ENCODE assay signal across 8 mouse cellular contexts in genomic region chr10:79681591-79682245, GRCm38 (mm10). TPM values are rescaled to one million over a fixed set of nuclear protein-coding genes. Genes with fewer than 3 reads are reported as not detected.
DNase-seq lines count a peak whose midpoint lies in the region; ATAC-seq and TF ChIP-seq lines count a peak whose summit lies in the region.

Gene Cdc34 (plus strand): TSS chr10:79682195.

- peak within 1 kb of the TSS; percentile 87 for H3K4me3 ChIP-seq in forebrain, embryonic 15.5 days
- peak within 1 kb of the TSS; percentile 71 for H3K4me3 ChIP-seq in layer of hippocampus, adult 2 months
- H3K4me3 ChIP-seq in lung, embryonic 14.5 days (ENCODE audit: low read depth, low read length), result peak within 1 kb of the TSS; percentile 79
- H3K4me3 ChIP-seq in olfactory bulb, adult 2 months (ENCODE audit: insufficient read depth, low read depth, low read length), result peak within 1 kb of the TSS; percentile 62
- peak within 1 kb of the TSS; percentile 70 for H3K4me3 ChIP-seq in thymus, adult 2 months (ENCODE audit: control insufficient read depth, insufficient read depth, low read length)

- H3K36me3 ChIP-seq in forebrain, embryonic 15.5 days, result peaks cover 26% of the 10 kb centered on the region
- H3K36me3 ChIP-seq in lung, embryonic 14.5 days (ENCODE audit: insufficient read depth), result peaks cover 24% of the 10 kb centered on the region
- H3K36me3 ChIP-seq in thymus, adult 2 months (ENCODE audit: control insufficient read depth, insufficient read depth, low read length), result peaks cover 12% of the 10 kb centered on the region

- no peaks in the 10 kb centered on the region for H3K9me3 ChIP-seq in forebrain, embryonic 15.5 days
- no peaks in the 10 kb centered on the region for H3K9me3 ChIP-seq in lung, embryonic 14.5 days (ENCODE audit: low read depth, low read length)

- peak; percentile 89 for TF ChIP-seq POLR2A in olfactory bulb, adult 2 months (IDR thresholded peaks at IDR 0.05; ENCODE audit: insufficient read depth, low read depth, low read length)
- peak; percentile 95 for TF ChIP-seq POLR2A in thymus, adult 2 months (IDR thresholded peaks at IDR 0.05; ENCODE audit: control insufficient read depth, extremely low read depth, insufficient read depth, low read length, poor library complexity)

- peaks cover 25% of the 10 kb centered on the region for H3K4me1 ChIP-seq in forebrain, embryonic 15.5 days
- H3K4me1 ChIP-seq in lung, embryonic 14.5 days (ENCODE audit: insufficient read depth), result peaks cover 7% of the 10 kb centered on the region
- H3K4me1 ChIP-seq in olfactory bulb, adult 2 months (ENCODE audit: control insufficient read depth, insufficient read depth, low read length), result peaks cover 18% of the 10 kb centered on the region
- H3K4me1 ChIP-seq in thymus, adult 2 months (replicated peaks; ENCODE audit: control insufficient read depth, insufficient read depth, low read length), result peaks cover 19% of the 10 kb centered on the region

- no peaks in the 10 kb centered on the region for H3K27me3 ChIP-seq in forebrain, embryonic 15.5 days
- no peaks in the 10 kb centered on the region for H3K27me3 ChIP-seq in lung, embryonic 14.5 days (ENCODE audit: insufficient read depth, low read length)
- no peaks in the 10 kb centered on the region for H3K27me3 ChIP-seq in thymus, adult 2 months (ENCODE audit: control insufficient read depth, insufficient read depth, low read length)

- WGBS in forebrain, embryonic 15.5 days, result under 1% methylated on average over 63 of the region's 84 CpGs
- WGBS in lung, embryonic 14.5 days, result under 1% methylated on average over 78 of the region's 84 CpGs
- WGBS in olfactory bulb, adult 2 months, result 1% methylated on average over 84 of the region's 84 CpGs
- WGBS in thymus, adult 2 months, result 2% methylated on average over 84 of the region's 84 CpGs

- DNase-seq in ES-CJ7 (ENCODE audit: low read depth, low spot score), result peak; percentile 99
- DNase-seq in cerebellum, adult 11 months, result peak; percentile 100
- DNase-seq in heart, postnatal 25 days (ENCODE audit: low spot score), result peak; percentile 100
- peak; percentile 99 to 100 for DNase-seq in layer of hippocampus, adult 2 months (ENCODE audit: low spot score in 2 of 2)
- peak; percentile 99 for DNase-seq in lung, embryonic 14.5 days
- DNase-seq in thymus, adult 2 months, result peak; percentile 99

- H3K4me2 ChIP-seq in forebrain, embryonic 15.5 days (replicated peaks), result peak within 1 kb of the TSS; percentile 96
- H3K4me2 ChIP-seq in lung, embryonic 14.5 days, result peak within 1 kb of the TSS; percentile 76

- H3K27ac ChIP-seq in forebrain, embryonic 15.5 days (replicated peaks), result peak within 1 kb of the TSS; percentile 95
- H3K27ac ChIP-seq in layer of hippocampus, adult 2 months, result peak within 1 kb of the TSS; percentile 89
- peak within 1 kb of the TSS; percentile 72 for H3K27ac ChIP-seq in lung, embryonic 14.5 days (ENCODE audit: low read depth)
- H3K27ac ChIP-seq in olfactory bulb, adult 2 months (ENCODE audit: insufficient read depth, low read depth, low read length), result peak within 1 kb of the TSS; percentile 52
- peak within 1 kb of the TSS; percentile 35 for H3K27ac ChIP-seq in thymus, adult 2 months (ENCODE audit: control insufficient read depth, insufficient read depth, low read length)

- H3K9ac ChIP-seq in forebrain, embryonic 15.5 days (replicated peaks), result peak within 1 kb of the TSS; percentile 71
- H3K9ac ChIP-seq in lung, embryonic 14.5 days, result peak within 1 kb of the TSS; percentile 80

- peak; percentile 96 for ATAC-seq in forebrain, embryonic 15.5 days (replicated peaks)
- peak; percentile 94 for ATAC-seq in lung, embryonic 14.5 days (ENCODE audit: insufficient read depth)

- intact Hi-C loops in heart, postnatal 25 days (cut with DNase I), result no loop called here

- TF ChIP-seq CTCF in layer of hippocampus, adult 2 months (conservative IDR thresholded peaks at IDR 0.05), result peak; percentile 67
- TF ChIP-seq CTCF in lung, embryonic 14.5 days (IDR thresholded peaks at IDR 0.05; ENCODE audit: low read depth), result peak; percentile 15; the same call in 1 of the 2 replicates
- no peak for TF ChIP-seq CTCF in olfactory bulb, adult 2 months (IDR thresholded peaks at IDR 0.05; ENCODE audit: insufficient read depth, low read depth, low read length)
- TF ChIP-seq CTCF in thymus, adult 2 months (IDR thresholded peaks at IDR 0.05; ENCODE audit: borderline replicate concordance, control insufficient read depth, extremely low read depth, insufficient read depth, low read length, poor library complexity), result peak; percentile 75; the same call in 1 of the 2 replicates

RNA-seq across cellular contexts. Expression of gene Cdc34, which starts in this region (rescaled TPM):
- polyA plus RNA-seq in forebrain, embryonic 15.5 days (2015; fragmentation: Nextera tagmentation; extraction: Ambion mirVana), result 75.7 and 81.2 TPM in 2 replicates
- total RNA-seq in heart, postnatal 25 days (2021), result 100 to 1,000 TPM; 183 to 190 TPM
- 10 to 100 TPM; 73.1 to 79.8 TPM for total RNA-seq in layer of hippocampus, adult 2 months (2021)
- 88.2 and 92.9 TPM in 2 replicates for polyA plus RNA-seq in lung, embryonic 14.5 days (2014; fragmentation: Nextera tagmentation; extraction: Ambion mirVana)
- polyA plus RNA-seq in olfactory bulb, adult 2 months (2012; ENCODE audit: insufficient read depth, insufficient read length, low replicate concordance, missing spikeins), result not detected in 2 replicates
- polyA plus RNA-seq in thymus, adult 2 months (2012; rRNA removed), result 309 and 321 TPM in 2 replicates

Comparison
In these comparisons a context has a peak if more than half of its experiments do, and no peak if none do; other contexts are left out.
1. Peak in every context shown above with its lines: DNase-seq, ATAC-seq, H3K4me3 ChIP-seq and H3K27ac ChIP-seq.
2. H3K27ac ChIP-seq: peak in every context shown above with its lines; median percentile 95 in forebrain, embryonic 15.5 days; 89 in layer of hippocampus, adult 2 months; 72 in lung, embryonic 14.5 days; 52 in olfactory bulb, adult 2 months; 35 in thymus, adult 2 months.